Mouse (Mus musculus) embryonic fibroblast, embryonic 13.5 days (primary cell): ENCODE data around the gene Commd2.

Experiments used
- CTCF ChIP-seq: IDR thresholded peaks from 2 replicates; pipeline ENCODE4 v1.5.1; 2011; ENCODE audit warnings: mild to moderate bottlenecking, control low read depth, low read length, moderate library complexity, borderline replicate concordance; ENCODE audit not compliant: insufficient read depth
- POLR2A ChIP-seq: IDR thresholded peaks from 2 replicates; pipeline ENCODE4 v1.6.1; 2011; ENCODE audit warnings: low read depth, mild to moderate bottlenecking, control low read depth, low read length, moderate library complexity

DNA sequence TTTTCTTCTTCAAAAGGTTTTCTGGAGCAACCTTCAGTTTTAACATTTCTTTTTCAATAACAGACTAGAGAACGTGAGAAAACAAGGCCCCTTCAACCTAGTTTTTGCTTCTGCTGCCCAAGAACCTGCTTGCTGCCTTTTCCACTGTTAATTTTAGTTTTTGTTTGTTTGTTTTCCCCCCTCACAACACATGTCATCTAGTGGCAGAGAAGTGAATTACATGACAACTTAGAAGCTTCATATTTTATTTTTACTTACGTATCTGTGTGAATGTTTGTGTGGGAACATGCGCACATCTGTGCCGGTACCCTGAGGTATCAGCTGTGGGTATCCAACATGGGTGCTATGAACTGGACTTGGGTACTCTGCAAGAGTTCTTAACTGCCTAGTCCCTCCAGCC, 35.9 kb downstream of the Commd2 start:
- TF ChIP-seq CTCF (no peak), POLR2A (no peak)
